Mouse (Mus musculus): ENCODE measurements around the gene Gm21860.
"Not testable (repeated sequence)": the region's sequence is repeated elsewhere in the genome, so short reads cannot be mapped to it uniquely, and the experiment has no call there.

Gene Gm21860

GRCm38 (mm10) chrY:90754721-90755120, at the start of gene Gm21860:
TSS of gene Gm21860 (minus strand) at chrY:90754821.
- DNase-seq = not testable (repeated sequence)

- DNase-seq = not testable (repeated sequence)
These were observed 29.8 kb upstream of the Gm21860 start, which contains the start of gene Gm47283 for GRCm38 (mm10) chrY:90784438-90784837. TSS of gene Gm47283 (plus strand) at chrY:90784738.

GRCm38 (mm10) chrY:90745256-90745655, 9.4 kb downstream of the Gm21860 start:
- DNase-seq = not testable (repeated sequence)

DNA sequence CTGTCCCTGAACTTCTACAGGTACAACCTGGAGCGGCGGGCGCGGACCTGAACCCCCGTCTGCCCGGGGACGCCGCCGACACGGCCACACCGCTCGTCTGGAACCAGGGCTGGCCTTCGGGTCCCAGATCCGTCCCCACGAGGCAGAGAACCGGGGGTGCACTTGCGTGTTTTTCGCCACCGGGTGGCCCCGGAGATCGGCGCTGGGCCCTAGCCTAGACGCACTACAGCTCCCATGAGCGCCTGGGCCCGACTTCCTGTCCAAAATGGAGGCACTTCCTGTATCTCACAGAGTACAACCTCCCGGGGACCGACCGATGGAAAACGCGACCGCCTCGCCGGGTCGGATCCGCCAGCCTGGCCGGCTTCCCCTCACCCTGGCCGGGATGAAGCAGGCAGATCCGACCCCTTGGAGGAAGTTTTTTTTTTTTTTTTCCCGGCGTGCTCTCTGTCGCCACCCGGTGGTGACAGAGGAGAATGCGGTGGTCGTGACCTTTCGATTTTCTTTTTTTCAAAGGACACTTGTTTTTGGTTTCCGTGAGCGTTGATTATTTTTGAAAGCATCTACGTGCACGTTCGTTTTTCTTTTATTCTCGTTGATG, 10.1 kb downstream of the Gm21860 start:
- DNase-seq = peak; percentile 83

GRCm38 (mm10) chrY:90743811-90744220, 10.8 kb downstream of the Gm21860 start:
- DNase-seq = peak; percentile 16

DNA sequence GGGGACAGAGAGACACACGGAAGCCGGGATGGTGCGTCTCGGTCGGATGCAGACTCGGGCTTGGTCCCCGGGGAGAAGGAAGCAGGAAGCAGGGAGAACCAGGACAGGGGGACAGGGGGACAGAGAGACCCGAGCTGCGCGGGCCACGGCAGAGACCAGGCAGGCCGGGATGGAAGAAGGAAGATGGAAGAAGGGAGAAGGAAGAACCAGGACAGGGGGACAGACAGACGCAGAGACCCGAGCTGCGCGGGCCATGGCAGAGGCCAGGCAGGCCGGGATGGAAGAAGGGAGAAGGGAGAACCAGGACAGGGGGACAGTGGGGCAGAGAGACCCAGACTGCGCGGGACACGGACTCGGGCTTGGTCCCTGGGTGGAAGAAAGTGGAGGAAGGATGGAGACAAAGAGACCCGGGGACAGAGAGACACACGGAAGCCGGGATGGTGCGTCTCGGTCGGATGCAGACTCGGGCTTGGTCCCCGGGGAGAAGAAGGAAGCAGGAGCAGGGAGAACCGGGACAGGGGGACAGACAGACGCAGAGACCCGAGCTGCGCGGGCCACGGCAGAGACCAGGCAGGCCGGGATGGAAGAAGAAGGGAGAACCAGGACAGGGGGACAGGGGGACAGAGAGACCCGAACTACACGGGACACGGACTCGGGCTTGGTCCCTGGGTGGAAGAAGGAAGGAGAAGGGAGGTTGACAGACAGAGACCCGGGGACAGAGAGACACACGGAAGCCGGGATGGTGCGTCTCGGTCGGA, 11.4 kb downstream of the Gm21860 start:
- DNase-seq = peak; percentile 15

DNA sequence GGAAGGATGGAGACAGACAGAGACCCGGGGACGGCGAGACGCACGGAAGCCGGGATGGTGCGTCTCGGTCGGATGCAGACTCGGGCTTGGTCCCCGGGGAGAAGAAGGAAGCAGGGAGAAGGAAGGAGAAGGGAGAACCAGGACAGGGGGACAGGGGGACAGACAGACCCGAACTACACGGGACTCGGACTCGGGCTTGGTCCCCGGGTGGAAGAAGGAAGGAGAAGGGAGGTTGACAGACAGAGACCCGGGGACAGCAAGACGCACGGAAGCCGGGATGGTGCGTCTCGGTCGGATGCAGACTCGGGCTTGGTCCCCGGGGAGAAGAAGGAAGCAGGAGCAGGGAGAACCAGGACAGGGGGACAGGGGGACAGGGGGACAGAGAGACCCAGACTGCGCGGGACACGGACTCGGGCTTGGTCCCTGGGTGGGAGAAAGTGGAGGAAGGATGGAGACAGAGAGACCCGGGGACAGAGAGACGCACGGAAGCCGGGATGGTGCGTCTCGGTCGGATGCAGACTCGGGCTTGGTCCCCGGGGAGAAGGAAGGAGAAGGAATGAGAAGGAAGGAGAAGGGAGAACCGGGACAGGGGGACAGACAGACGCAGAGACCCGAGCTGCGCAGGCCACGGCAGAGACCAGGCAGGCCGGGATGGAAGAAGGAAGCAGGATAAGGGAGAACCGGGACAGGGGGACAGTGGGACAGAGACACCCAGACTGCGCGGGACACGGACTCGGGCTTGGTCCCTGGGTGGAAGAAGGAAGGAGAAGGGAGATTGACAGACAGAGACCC, 12.2 kb downstream of the Gm21860 start:
- DNase-seq = peak; percentile 11

DNA sequence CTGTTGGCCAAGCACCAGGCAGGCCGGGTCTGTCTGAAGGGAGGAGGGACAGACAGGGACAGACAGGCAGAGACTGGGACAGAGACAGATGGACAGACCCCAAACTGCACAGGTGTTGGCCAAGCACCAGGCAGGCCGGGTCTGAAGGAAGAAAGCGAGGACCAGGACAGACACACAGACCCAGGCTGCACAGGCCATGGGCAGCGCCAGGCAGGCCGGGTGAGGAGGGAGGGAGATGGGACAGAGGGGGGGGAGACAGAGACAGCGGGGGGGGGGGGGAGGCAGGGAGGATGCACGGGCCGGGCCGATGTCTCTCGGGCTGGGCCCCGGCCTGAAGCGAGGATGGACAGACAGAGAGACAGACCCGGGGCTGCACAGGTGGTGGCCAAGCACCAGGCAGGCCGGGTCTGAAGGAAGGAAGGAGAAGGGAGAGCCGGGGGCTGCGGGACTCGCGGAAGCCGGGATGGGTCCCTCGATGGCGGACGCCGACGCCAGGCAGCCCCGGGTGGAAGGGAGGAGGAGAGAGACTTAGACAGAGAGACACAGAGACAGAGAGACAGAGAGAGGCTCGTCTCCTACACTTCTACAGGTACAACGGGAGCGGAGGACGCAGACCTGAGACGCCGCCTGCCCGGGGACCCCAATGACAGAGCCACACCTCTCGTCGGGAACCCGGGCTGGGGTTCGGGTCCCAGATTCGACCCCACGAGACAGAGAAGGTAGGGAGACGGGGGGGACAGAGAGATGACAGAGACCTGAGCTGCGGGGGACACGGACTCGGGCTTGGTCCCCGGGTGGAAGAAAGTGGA, 13.0 kb downstream of the Gm21860 start:
- DNase-seq = peak; percentile 25

- DNase-seq = peak; percentile 45
These were observed 13.6 kb downstream of the Gm21860 start for GRCm38 (mm10) chrY:90741006-90741405.

DNA sequence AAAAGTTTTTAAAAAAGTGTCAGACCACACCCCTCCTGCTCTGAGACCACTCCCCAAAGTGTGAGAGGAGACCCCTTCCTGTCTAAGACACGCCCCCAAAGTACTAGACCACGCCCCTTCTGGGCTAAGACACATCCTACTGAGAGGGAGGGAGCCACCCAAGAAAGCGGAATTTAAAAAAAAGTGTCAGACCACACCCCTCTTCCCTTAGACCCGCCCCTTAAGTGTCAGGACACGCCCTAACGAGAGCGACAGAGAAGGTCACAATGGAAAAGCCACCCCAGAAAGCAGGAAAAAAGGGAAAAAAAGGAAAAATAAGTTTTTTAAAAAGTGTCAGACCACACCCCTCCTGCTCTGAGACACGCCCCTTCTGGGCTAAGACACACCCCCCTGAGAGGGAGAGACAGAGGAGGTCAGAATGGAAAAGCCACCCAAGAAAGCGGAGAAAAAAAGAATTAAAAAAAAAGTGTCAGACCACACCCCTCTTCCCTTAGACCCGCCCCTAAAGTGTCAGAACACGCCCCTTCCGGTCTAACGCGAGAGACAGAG, 14.5 kb downstream of the Gm21860 start:
- DNase-seq = peak; percentile 6

DNA sequence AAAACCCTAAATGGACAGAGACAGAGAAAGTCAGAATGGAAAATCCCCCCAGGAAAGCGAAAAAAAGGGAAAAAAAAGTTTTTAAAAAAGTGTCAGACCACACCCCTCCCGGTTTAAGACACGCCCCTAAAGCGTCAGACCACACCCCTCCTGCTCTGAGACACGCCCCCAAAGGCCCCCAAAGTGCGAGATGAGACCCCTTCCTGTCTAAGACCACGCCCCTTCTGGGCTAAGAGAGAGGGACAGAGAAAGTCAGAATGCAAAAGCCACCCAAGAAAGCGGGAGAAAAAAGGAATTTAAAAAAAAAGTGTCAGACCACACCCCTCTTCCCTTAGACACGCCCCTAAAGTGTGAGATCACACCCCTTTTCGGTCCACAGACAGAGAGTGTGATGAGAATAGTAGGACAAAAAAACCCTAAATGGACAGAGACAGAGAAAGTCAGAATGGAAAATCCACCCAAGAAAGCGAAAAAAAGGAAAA, 15.0 kb downstream of the Gm21860 start:
- DNase-seq = peak; percentile 12

- peak; percentile 34 for DNase-seq
These were observed 15.6 kb downstream of the Gm21860 start for GRCm38 (mm10) chrY:90738841-90739530.

GRCm38 (mm10) chrY:90738431-90738680, 16.3 kb downstream of the Gm21860 start:
- no peak for DNase-seq

- no peak for DNase-seq
These were observed 16.8 kb downstream of the Gm21860 start for GRCm38 (mm10) chrY:90737606-90738430.

GRCm38 (mm10) chrY:90736217-90737000, 18.2 kb downstream of the Gm21860 start:
- not testable (repeated sequence) for DNase-seq

- not testable (repeated sequence) for DNase-seq
These were observed 19.3 kb downstream of the Gm21860 start for GRCm38 (mm10) chrY:90735181-90735895.

DNA sequence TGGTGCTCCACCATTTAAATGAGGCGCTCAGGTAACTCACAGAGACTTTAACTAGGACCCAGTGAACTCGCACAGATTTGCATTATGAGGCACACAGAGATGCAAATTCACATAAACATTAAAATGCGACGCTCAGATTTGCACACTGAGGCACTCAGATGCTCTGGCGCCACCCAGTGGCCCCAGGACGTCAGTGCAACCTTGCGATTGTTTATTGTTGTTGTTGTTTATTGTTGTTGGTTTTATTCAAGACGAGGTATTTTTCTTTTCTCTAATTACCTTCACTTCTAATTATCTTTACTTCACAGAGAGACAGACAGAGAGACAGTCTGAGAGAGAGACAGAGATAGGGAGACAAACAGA, 20.3 kb downstream of the Gm21860 start:
- DNase-seq = peak; percentile 25

DNA sequence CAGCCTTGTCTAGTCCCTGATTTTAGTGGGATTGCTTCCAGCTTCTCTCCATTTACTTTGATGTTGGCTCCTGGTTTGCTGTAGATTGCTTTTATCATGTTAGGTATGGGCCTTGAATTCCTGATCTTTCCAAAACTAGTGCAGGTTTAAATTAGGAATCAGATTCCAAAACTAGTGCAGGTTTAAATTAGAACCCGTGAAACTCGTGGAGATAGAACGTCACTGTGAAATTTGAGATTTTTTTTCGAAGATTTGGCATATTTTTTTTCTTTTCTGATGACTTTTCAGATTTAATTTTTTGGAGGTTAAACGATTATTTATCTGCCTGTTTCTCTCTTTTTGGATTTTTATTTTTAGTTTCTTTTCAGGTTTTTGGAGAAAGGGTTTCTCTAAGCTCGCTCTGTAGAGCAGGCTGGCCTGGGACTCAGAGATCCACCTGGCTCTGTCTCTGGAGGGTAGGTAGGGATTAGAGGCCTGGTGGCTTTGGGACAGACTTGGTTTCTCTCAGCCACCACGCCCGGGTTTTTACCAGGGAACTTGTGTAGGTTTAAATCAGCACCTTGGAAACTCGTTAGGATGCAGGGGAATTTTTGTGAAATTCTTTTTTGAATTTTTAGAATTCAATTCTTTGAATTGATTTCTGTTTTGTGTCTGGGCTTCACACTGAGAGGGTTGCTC, 20.8 kb downstream of the Gm21860 start:
- DNase-seq = not testable (repeated sequence)

DNA sequence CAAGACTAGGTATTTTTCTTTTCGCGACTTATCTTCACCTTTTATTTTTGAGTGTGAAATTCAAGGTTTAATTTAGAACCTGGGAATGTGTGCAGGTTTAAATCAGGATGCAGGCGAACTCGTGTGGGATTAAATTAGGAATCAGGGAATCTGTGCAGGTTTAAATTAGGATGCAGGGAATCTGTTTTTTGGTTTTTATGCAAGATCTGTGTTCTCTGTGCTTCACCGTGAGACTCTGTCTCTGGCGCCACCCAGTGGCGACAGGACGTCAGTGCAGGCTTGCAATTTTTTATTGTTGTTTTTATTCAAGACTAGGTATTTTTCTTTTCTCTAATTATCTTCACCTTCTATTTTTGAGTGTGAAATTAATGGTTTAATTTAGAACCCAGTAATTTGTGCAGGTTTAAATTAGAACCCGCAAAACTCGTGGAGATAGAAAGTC, 22.5 kb downstream of the Gm21860 start:
- not testable (repeated sequence) for DNase-seq

All from right cerebral cortex, postnatal 14 days (tissue).